Mouse (Mus musculus): ENCODE results near the gene Tasp1.
"Not testable (repeated sequence)": the region's sequence is repeated elsewhere in the genome, so short reads cannot be mapped to it uniquely, and the experiment has no call there.

Tasp1 gene

GRCm38 (mm10) chr2:139883581-139884263, 182.9 kb downstream of the Tasp1 start:
- no peak for DNase-seq (ENCODE audit: low spot score)

- DNase-seq (ENCODE audit: low spot score): no peak
Observed at GRCm38 (mm10) chr2:139878052-139878621, 188.5 kb downstream of the Tasp1 start.

- DNase-seq (ENCODE audit: low spot score): no peak
Observed at GRCm38 (mm10) chr2:139875876-139876275, 190.7 kb downstream of the Tasp1 start.

- DNase-seq (ENCODE audit: low spot score): no peak
Observed at GRCm38 (mm10) chr2:139874173-139874572, 192.4 kb downstream of the Tasp1 start.

GRCm38 (mm10) chr2:139873762-139874161, 192.8 kb downstream of the Tasp1 start:
- DNase-seq (ENCODE audit: low spot score): no peak

- not testable (repeated sequence) for DNase-seq (ENCODE audit: low spot score)
Observed at GRCm38 (mm10) chr2:139869071-139869470, 197.5 kb downstream of the Tasp1 start.

- not testable (repeated sequence) for DNase-seq (ENCODE audit: low spot score)
Observed at GRCm38 (mm10) chr2:139863396-139863795, 203.2 kb downstream of the Tasp1 start.

GRCm38 (mm10) chr2:139860133-139860494, 206.5 kb downstream of the Tasp1 start:
- DNase-seq (ENCODE audit: low spot score): no peak

- no peak for DNase-seq (ENCODE audit: low spot score)
Observed at GRCm38 (mm10) chr2:139859424-139860132, 207.0 kb downstream of the Tasp1 start.

- DNase-seq (ENCODE audit: low spot score): no peak
Observed at GRCm38 (mm10) chr2:139849621-139850020, 217.0 kb downstream of the Tasp1 start.

GRCm38 (mm10) chr2:139841359-139841758, 225.2 kb downstream of the Tasp1 start:
- DNase-seq (ENCODE audit: low spot score): no peak

- no peak for DNase-seq (ENCODE audit: low spot score)
Observed at GRCm38 (mm10) chr2:139840941-139841340, 225.7 kb downstream of the Tasp1 start.

- DNase-seq (ENCODE audit: low spot score): no peak
Observed at GRCm38 (mm10) chr2:139821589-139822378, 244.8 kb downstream of the Tasp1 start.

GRCm38 (mm10) chr2:139817275-139817674, 249.3 kb downstream of the Tasp1 start:
- no peak for DNase-seq (ENCODE audit: low spot score)

- DNase-seq (ENCODE audit: low spot score): no peak
Observed at GRCm38 (mm10) chr2:139807887-139808286, 258.7 kb downstream of the Tasp1 start.

- DNase-seq (ENCODE audit: low spot score): no peak
Observed at GRCm38 (mm10) chr2:139804041-139804440, 262.6 kb downstream of the Tasp1 start.

GRCm38 (mm10) chr2:139792345-139793120, 274.1 kb downstream of the Tasp1 start:
- DNase-seq (ENCODE audit: low spot score): no peak

- no peak for DNase-seq (ENCODE audit: low spot score)
Observed at GRCm38 (mm10) chr2:139788658-139789057, 277.9 kb downstream of the Tasp1 start.

GRCm38 (mm10) chr2:139784946-139785345, 281.7 kb downstream of the Tasp1 start:
- DNase-seq (ENCODE audit: low spot score): no peak

- DNase-seq (ENCODE audit: low spot score): no peak
Observed at GRCm38 (mm10) chr2:139784465-139784864, 282.1 kb downstream of the Tasp1 start.

Measured in embryo, embryonic 10 days (tissue).